Mouse (Mus musculus) hindlimb bud, embryonic 11.5 days (tissue): ENCODE results near the gene Slc22a3.

Experiments
- DNase-seq: peaks from one replicate; pipeline ENCODE4 v3.0.0-alpha.2; 2012; ENCODE audit warnings: low read depth, low spot score; ENCODE audit errors: extremely low spot score

Gene Slc22a3

DNA sequence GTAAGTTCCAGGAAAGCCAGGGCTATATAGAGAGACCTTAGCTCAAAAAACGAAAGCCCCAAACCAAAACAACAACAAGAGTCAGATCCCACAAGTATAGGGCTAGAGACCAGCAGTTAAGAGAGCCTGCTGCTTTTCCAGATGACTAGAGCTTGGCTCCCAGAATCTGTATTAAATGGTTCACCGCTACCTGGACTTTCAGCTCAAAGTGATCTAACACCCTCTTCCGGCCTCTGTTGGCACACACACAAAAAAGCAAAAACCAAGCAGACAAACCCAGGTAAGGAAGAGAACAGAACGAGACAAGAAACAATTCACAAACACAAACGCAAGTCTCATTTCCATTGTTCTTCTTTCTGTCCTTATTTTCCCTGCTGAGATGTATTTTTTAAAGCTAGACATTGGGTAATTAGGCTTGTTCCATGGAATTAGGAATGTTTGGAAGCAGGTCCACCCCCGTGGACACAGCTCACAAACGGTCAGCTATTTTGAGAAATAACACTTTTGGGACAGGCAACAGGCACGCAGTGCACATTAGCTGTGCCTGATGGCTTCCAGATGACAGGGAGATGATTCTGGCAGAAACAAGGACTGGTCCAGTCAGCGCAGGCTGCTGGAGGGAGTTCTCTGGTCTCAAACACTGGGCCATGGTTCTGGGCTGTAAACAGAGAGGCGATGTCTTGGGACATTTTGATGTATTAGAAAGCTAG, 95.2 kb downstream of the Slc22a3 start:
- no peak for DNase-seq

DNA sequence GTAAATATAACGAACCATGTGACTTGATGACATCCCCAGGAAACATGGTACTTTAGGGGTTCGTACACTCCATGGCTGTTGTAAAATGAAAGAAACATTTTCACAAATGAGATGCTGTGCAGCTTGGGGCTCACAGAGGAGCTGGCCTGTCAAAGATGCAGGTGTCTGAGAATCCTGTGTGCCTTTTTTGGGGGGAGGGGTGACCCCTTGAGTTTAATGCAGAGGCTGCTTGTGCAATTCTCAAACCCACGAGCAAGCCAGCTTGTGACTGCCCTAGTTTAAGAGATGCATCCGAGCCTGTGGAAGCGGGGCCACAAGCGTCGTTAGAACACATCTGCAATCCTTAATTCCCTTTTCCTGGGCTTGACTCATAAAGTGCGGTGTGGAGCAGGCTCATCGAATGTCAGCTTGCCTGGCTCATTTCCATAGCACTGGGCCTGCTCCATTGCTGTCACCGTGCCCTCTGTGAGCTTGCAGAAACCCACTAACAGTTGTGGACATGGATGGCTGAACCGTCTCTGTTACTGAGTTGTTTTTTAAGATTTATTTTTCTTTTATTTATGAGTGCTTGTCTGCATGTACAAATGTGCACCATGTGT, 98.1 kb downstream of the Slc22a3 start:
- DNase-seq = no peak

- no peak for DNase-seq
Observed at GRCm38 (mm10) chr17:12403420-12403819, 104.1 kb downstream of the Slc22a3 start.

GRCm38 (mm10) chr17:12396163-12396677, 111.3 kb downstream of the Slc22a3 start:
- no peak for DNase-seq

DNA sequence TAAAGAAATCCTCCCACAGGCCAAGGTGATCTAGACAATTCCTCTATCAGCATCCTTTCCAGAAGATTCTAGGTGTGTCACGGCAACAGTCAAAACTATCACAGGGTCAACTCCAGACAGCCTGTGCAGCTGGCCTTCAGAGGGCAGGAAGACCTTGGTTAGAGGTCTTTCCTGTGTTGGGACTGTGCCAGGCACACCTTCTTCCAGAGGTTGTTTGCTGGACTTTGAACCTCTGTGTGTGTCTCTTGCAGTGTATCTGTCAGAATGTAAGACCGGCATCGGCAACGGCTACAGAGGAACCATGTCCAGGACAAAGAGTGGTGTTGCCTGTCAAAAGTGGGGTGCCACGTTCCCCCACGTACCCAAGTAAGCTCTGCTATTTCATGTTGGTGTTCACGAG, 119.3 kb downstream of the Slc22a3 start:
- no peak for DNase-seq

DNA sequence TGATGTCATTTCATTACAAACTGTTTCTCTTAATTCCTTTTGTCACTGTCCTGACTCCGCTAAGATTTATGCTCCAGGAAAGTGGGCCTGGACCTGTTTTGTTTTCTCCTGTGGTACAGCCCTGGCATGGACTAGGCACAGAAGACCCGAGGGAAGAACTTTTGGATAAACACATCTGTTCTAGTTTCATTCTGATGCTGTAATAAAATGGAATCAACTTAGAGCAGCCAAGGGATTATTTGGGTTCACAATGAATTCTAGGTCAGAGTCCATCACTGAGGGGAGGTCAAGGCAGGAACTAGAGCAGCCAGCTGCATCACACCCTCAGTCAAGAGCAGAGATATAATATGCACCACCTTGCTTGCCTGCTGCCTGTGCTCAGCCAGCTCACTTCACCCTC, 119.7 kb downstream of the Slc22a3 start:
- no peak for DNase-seq

DNA sequence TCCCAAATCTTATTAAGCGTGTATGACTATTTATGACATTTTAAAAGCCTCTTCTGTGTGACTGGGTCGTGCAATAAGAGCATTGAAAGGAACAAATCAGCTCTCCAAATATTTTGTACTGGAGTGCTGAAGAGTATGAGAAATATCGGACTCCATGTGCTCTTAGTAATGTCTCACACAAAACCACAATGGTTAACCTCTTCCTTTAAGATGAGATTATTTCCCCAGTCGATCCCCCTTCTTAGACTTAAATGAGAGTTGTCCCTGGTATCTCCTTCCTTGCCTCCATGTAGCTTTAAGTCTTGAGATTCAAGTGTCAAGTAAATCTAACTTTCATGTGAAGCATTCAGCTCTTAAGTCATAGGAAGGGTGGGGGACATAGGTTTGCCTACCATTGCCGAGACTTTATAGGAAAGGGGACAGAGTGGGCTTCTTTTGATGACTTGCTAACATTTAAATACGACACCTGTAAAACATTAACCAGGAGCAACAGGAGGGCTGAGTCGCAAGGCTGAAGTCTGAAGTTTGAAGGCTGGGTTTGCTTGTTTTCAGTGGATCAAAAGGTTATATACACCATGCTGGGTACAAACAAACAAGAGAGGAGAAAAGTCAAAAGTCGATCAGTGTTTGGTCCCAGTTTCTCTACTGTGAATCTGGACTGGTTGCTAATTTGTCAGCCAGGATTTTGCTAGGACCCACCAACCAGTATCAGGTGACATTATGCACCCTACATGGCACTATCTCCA, 122.3 kb downstream of the Slc22a3 start:
- no peak for DNase-seq

GRCm38 (mm10) chr17:12382531-12382930, 125.0 kb downstream of the Slc22a3 start:
- DNase-seq = no peak

GRCm38 (mm10) chr17:12381579-12381978, 125.9 kb downstream of the Slc22a3 start:
- DNase-seq = no peak

GRCm38 (mm10) chr17:12380287-12380686, 127.2 kb downstream of the Slc22a3 start:
- DNase-seq = no peak

GRCm38 (mm10) chr17:12377981-12378705, 129.4 kb downstream of the Slc22a3 start, which contains the start of gene Plg:
TSS of gene Plg (plus strand) at chr17:12378608.
- DNase-seq = no peak

GRCm38 (mm10) chr17:12373601-12374144, 133.8 kb downstream of the Slc22a3 start:
- no peak for DNase-seq

- peak; percentile 37 for DNase-seq
Observed at GRCm38 (mm10) chr17:12372021-12372420, 135.5 kb downstream of the Slc22a3 start.

DNA sequence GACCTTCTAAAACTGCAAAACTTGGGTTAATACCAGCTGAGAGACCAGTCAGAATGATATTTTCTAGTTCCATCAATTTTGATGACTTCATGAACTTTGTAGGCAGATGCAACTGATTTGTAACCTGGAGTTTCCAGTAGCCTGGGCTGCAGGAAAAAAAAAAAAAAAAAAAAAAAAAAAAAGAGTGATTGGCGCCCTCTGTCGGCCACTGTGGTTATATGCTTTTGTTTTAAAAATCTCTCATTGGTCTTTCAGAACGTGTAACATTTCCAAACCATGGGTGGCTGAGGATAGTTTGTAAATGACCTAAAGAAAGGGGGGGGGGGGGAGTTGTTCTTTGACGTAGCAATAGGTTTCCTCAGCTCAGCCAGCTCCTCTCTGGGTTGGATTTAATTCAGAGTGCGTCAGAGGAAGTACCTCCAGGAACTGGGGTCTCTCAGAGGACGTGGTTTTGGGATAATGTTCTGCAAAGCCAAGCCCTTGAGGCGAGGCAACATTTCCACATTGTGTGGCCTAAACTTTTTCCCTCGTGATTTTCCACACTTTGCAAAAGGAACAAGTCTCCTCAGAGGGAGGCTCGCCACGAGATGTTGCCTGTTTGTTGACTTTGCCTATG, 136.1 kb downstream of the Slc22a3 start:
- DNase-seq = no peak

GRCm38 (mm10) chr17:12370289-12370688, 137.2 kb downstream of the Slc22a3 start:
- DNase-seq = no peak

GRCm38 (mm10) chr17:12369393-12369792, 138.1 kb downstream of the Slc22a3 start:
- no peak for DNase-seq
